Mouse (Mus musculus): ENCODE results near the gene Unc119. TPM values are rescaled to one million over a fixed set of nuclear protein-coding genes. Genes with fewer than 3 reads are reported as not detected.

The Unc119 gene
- 1 to 10 TPM; 4.6 to 4.9 TPM for total RNA-seq (2021)
- 16.8 and 17.8 TPM in 2 replicates for polyA plus RNA-seq (2012; rRNA removed)
- long read RNA-seq, transcript Unc119-201 (5 exons, 1,329 nt), result major isoform, 5 of 8 reads
- long read RNA-seq, partial matches to known transcripts, result 0 of 8 reads
- long read RNA-seq, other reads (novel, unspliced or antisense), result 3 of 8 reads

DNA sequence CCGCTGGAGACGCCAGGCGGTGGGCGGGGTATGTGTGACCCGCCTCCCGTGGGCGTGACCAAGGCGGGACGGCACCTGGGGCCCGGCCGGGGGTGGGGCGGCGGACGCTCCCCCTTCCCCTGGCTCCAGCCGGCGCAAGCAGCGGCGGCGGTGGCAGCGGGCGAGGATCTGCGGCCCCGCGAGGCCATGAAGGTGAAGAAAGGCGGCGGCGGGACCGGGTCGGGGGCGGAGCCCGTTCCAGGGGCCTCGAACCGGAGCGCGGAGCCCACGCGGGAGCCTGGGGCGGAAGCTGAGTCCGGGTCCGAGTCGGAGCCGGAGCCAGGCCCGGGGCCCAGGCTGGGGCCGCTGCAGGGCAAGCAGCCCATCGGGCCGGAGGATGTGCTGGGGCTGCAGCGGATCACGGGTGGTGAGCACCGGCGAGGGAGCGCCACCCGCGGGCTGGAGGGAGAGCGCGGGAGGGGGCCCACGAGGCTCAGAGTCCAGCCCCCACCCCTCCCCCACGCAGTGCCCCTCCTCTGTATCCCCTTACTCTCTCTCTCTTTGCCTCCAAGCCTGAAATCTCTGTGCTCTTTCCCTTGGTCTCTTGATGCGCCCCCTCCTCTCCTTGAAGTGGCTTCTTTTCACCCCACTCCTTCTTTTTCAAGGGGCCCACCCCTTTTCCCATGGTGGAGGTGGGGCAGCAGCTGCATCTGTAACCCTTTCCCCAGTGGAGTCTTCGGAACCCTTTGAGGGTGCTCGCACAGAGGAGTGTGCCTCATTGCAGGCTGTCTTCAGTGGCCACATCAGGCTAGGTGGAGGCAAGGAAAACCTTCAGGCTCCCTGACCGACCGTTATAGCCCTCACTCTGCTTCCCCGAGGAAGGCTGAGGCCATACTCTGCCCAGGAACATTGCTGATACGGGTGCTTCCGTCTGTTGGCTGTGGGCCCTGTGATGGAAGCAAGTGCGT lies at the start of gene Unc119:
Unc119 (plus strand) TSS at position 102 of the 947 bp plus-strand sequence.
- WGBS, result 2% methylated on average over 65 of the region's 66 CpGs
- peak within 1 kb of the TSS; percentile 77 for H3K9ac ChIP-seq (ENCODE audit: low read depth, low read length)
- intact Hi-C loops (cut with DNase I), result no loop called here
- H3K4me3 ChIP-seq, result peak within 1 kb of the TSS; percentile 87
- no peaks in the 10 kb centered on the region for H3K27me3 ChIP-seq (ENCODE audit: control insufficient read depth, insufficient read depth, low read length)
- H3K36me3 ChIP-seq (ENCODE audit: control insufficient read depth, insufficient read depth, low read length), result no peaks in the 10 kb centered on the region
- peak; percentile 85 to 88 for DNase-seq
- peak within 1 kb of the TSS; percentile 56 for H3K27ac ChIP-seq
- peaks cover 10% of the 10 kb centered on the region for H3K4me1 ChIP-seq (ENCODE audit: control insufficient read depth, insufficient read depth, low read length)
- no peaks in the 10 kb centered on the region for H3K79me2 ChIP-seq (replicated peaks; ENCODE audit: control insufficient read depth, insufficient read depth, low read length)
- TF ChIP-seq CTCF (IDR thresholded peaks at IDR 0.05) (0 out of 2 replicates have a peak, but pooled peaks have one; percentile 8), POLR2A (IDR thresholded peaks at IDR 0.05; ENCODE audit: insufficient read depth, low read depth, low read length) (no peak), EP300 (IDR thresholded peaks at IDR 0.05; ENCODE audit: insufficient read depth, low read depth, low read length) (0 out of 2 replicates have a peak, but pooled peaks have one; percentile 6)

GRCm38 (mm10) chr11:78294585-78294984 lies 48.7 kb upstream of the Unc119 start:
- Histone ChIP-seq H3K79me2 (replicated peaks; ENCODE audit: control insufficient read depth, insufficient read depth, low read length) (no peaks in the 10 kb centered on the region), H3K4me3 (no peak overlapping the region), H3K27me3 (ENCODE audit: control insufficient read depth, insufficient read depth, low read length) (no peaks in the 10 kb centered on the region), H3K9ac (ENCODE audit: low read depth, low read length) (no peak overlapping the region), H3K27ac (no peak overlapping the region), H3K36me3 (ENCODE audit: control insufficient read depth, insufficient read depth, low read length) (no peaks in the 10 kb centered on the region), H3K4me1 (ENCODE audit: control insufficient read depth, insufficient read depth, low read length) (no peaks in the 10 kb centered on the region)
- TF ChIP-seq CTCF (IDR thresholded peaks at IDR 0.05) (no peak), POLR2A (IDR thresholded peaks at IDR 0.05; ENCODE audit: insufficient read depth, low read depth, low read length) (no peak), EP300 (IDR thresholded peaks at IDR 0.05; ENCODE audit: insufficient read depth, low read depth, low read length) (no peak)
- DNase-seq, result no peak
- intact Hi-C loops (cut with DNase I), result no loop called here
- WGBS, result 92% methylated on average over 6 of the region's 6 CpGs

DNA sequence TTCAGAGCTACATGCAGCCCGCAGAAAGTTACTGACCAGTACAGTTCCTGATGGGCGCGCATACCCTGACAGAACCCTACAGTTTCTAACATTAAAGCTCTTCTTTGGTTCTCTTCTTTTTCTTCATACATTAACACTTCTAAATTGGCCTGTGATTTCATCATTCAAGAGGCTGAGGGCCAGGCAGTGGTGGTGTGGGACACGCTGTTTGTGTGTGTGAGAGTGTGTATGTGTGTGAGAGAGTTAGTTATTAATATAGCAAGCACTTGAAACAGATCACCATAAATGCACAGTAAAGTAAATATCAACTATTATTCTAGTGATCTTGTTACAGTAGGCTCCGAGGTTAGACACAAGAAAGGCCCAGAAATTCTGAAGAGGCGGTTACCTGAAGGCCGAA lies 42.4 kb upstream of the Unc119 start:
- H3K27me3 ChIP-seq (ENCODE audit: control insufficient read depth, insufficient read depth, low read length), result no peaks in the 10 kb centered on the region
- H3K9ac ChIP-seq (ENCODE audit: low read depth, low read length), result peak overlapping the region; percentile 66
- H3K36me3 ChIP-seq (ENCODE audit: control insufficient read depth, insufficient read depth, low read length), result no peaks in the 10 kb centered on the region
- intact Hi-C loops (cut with DNase I), result loop anchor here (5.0 kb wide), 1 partner anchor 46 kb away; no protein-coding TSS in a partner anchor
- TF ChIP-seq POLR2A (IDR thresholded peaks at IDR 0.05; ENCODE audit: insufficient read depth, low read depth, low read length), result no peak
- TF ChIP-seq CTCF (IDR thresholded peaks at IDR 0.05), result no peak
- TF ChIP-seq EP300 (IDR thresholded peaks at IDR 0.05; ENCODE audit: insufficient read depth, low read depth, low read length), result no peak
- no peaks in the 10 kb centered on the region for H3K79me2 ChIP-seq (replicated peaks; ENCODE audit: control insufficient read depth, insufficient read depth, low read length)
- peak overlapping the region; percentile 73 for H3K4me3 ChIP-seq
- 67% methylated on average over 7 of the region's 7 CpGs for WGBS
- no peaks in the 10 kb centered on the region for H3K4me1 ChIP-seq (ENCODE audit: control insufficient read depth, insufficient read depth, low read length)
- no peak for DNase-seq
- H3K27ac ChIP-seq, result no peak overlapping the region; the same call in 1 of the 2 replicates

- Histone ChIP-seq H3K27ac (no peak within 1 kb of the TSS; the same call in 1 of the 2 replicates), H3K9ac (ENCODE audit: low read depth, low read length) (peak within 1 kb of the TSS; percentile 66), H3K27me3 (ENCODE audit: control insufficient read depth, insufficient read depth, low read length) (no peaks in the 10 kb centered on the region), H3K4me1 (ENCODE audit: control insufficient read depth, insufficient read depth, low read length) (no peaks in the 10 kb centered on the region), H3K36me3 (ENCODE audit: control insufficient read depth, insufficient read depth, low read length) (no peaks in the 10 kb centered on the region), H3K79me2 (replicated peaks; ENCODE audit: control insufficient read depth, insufficient read depth, low read length) (no peaks in the 10 kb centered on the region), H3K4me3 (peak within 1 kb of the TSS; percentile 73)
- no peak for TF ChIP-seq CTCF (IDR thresholded peaks at IDR 0.05)
- no peak for TF ChIP-seq EP300 (IDR thresholded peaks at IDR 0.05; ENCODE audit: insufficient read depth, low read depth, low read length)
- peak; percentile 91 to 92 for DNase-seq
- intact Hi-C loops (cut with DNase I), result loop anchor here (5.0 kb wide), 1 partner anchor 46 kb away; no protein-coding TSS in a partner anchor
- under 1% methylated on average over 49 of the region's 49 CpGs for WGBS
Measured at GRCm38 (mm10) chr11:78301357-78302084, 41.8 kb upstream of the Unc119 start, which contains the start of gene Spag5. Gene Spag5, plus strand, starts transcription at chr11:78301529.

- H3K79me2 ChIP-seq (replicated peaks; ENCODE audit: control insufficient read depth, insufficient read depth, low read length), result no peaks in the 10 kb centered on the region
- TF ChIP-seq POLR2A (IDR thresholded peaks at IDR 0.05; ENCODE audit: insufficient read depth, low read depth, low read length) (no peak), CTCF (IDR thresholded peaks at IDR 0.05) (no peak), EP300 (IDR thresholded peaks at IDR 0.05; ENCODE audit: insufficient read depth, low read depth, low read length) (no peak)
- no peaks in the 10 kb centered on the region for H3K36me3 ChIP-seq (ENCODE audit: control insufficient read depth, insufficient read depth, low read length)
- intact Hi-C loops (cut with DNase I), result no loop called here
- no peaks in the 10 kb centered on the region for H3K4me1 ChIP-seq (ENCODE audit: control insufficient read depth, insufficient read depth, low read length)
- H3K27me3 ChIP-seq (ENCODE audit: control insufficient read depth, insufficient read depth, low read length), result no peaks in the 10 kb centered on the region
- DNase-seq, result no peak
- no peak overlapping the region for H3K9ac ChIP-seq (ENCODE audit: low read depth, low read length)
- no peak overlapping the region for H3K27ac ChIP-seq
- 85% methylated on average over 4 of the region's 4 CpGs for WGBS
- H3K4me3 ChIP-seq, result no peak overlapping the region
Measured at GRCm38 (mm10) chr11:78305272-78305671, 38.0 kb upstream of the Unc119 start.

All from heart, adult 2 months (tissue).